Mouse (Mus musculus) intestine, postnatal 0 days (tissue): ENCODE measurements around the gene Serpinf2. TPM values are rescaled to one million over a fixed set of nuclear protein-coding genes. Genes with fewer than 3 reads are reported as not detected.

Experiments used
- ATAC-seq: fragments of 200-750 bp; cut with Nextera tagmentation; 2 replicates; pipeline ENCODE4 v1.8.0; 2017; ENCODE audit warnings: mild to moderate bottlenecking, moderate TSS enrichment, moderate library complexity
- H3K27ac ChIP-seq: fragments of 300-500 bp; sonication (generic); 2 replicates; pipeline ENCODE4 v1.5.1; 2014; ENCODE audit warnings: mild to moderate bottlenecking, low read depth, low read length, moderate library complexity
- H3K27me3 ChIP-seq: fragments of 300-500 bp; sonication (generic); replicated peaks from 2 replicates; pipeline ENCODE4 v1.6.1; 2014; ENCODE audit warnings: low read length, mixed read lengths; ENCODE audit not compliant: control insufficient read depth, insufficient read depth
- H3K36me3 ChIP-seq: fragments of 300-500 bp; sonication (generic); 2 replicates; pipeline ENCODE4 v1.6.1; 2014; ENCODE audit warnings: mild to moderate bottlenecking, moderate library complexity; ENCODE audit not compliant: control insufficient read depth, insufficient read depth
- H3K4me1 ChIP-seq: fragments of 300-500 bp; sonication (generic); replicated peaks from 2 replicates; pipeline ENCODE4 v1.6.1; 2014; ENCODE audit warnings: antibody characterized with exemption, low read length, mixed read lengths; ENCODE audit not compliant: control insufficient read depth, insufficient read depth
- H3K4me2 ChIP-seq: fragments of 300-500 bp; sonication (generic); replicated peaks from 2 replicates; pipeline ENCODE4 v1.6.1; 2014; ENCODE audit warnings: low read depth, mild to moderate bottlenecking, moderate library complexity
- H3K4me3 ChIP-seq: fragments of 300-500 bp; sonication (generic); 2 replicates; pipeline ENCODE4 v1.5.1; 2014; ENCODE audit warnings: low read depth, low read length
- H3K9ac ChIP-seq: fragments of 300-500 bp; sonication (generic); 2 replicates; pipeline ENCODE4 v1.6.1; 2014; ENCODE audit warnings: mild to moderate bottlenecking, low read depth, low read length
- H3K9me3 ChIP-seq: fragments of 300-500 bp; sonication (generic); 2 replicates; pipeline ENCODE4 v1.6.1; 2016; ENCODE audit warnings: mixed run types; ENCODE audit not compliant: control insufficient read depth
- CTCF ChIP-seq: sonication (generic); IDR thresholded peaks from 2 replicates; pipeline ENCODE4 v1.5.1; 2016; ENCODE audit warnings: low read depth, mild to moderate bottlenecking, control low read depth, antibody characterized with exemption, moderate library complexity
- WGBS: fragments of 180-500 bp; shearing (Covaris S2); extraction: QIAGEN DNeasy Blood & Tissue Kit; methylation state at CpG from one replicate; pipeline ENCODE4 v1.1.7; 2014; 5-methylcytosine and 5-hydroxymethylcytosine counted together
- polyA plus RNA-seq: library from polyadenylated mRNA; unstranded; fragments of >200 nt; fragmentation: Nextera tagmentation; extraction: Ambion mirVana; gene quantifications from 2 replicates; pipeline ENCODE4 v1.2.1, GENCODE M21; 2015

Serpinf2 gene
- polyA plus RNA-seq, 1 experiment from 2014 or later: 2.7 TPM

GRCm38 (mm10) chr11:75450304-75450908, 11.0 kb upstream of the Serpinf2 start:
- no peak overlapping the region for H3K9ac ChIP-seq
- no peaks in the 10 kb centered on the region for H3K9me3 ChIP-seq
- H3K4me3 ChIP-seq: no peak overlapping the region
- no peaks in the 10 kb centered on the region for H3K27me3 ChIP-seq
- WGBS: 72% methylated on average over 8 of the region's 8 CpGs
- H3K4me1 ChIP-seq: no peaks in the 10 kb centered on the region
- peaks cover 61% of the 10 kb centered on the region for H3K36me3 ChIP-seq
- no peak overlapping the region for H3K27ac ChIP-seq
- no peak for TF ChIP-seq CTCF
- peak overlapping the region; percentile 40 for H3K4me2 ChIP-seq
- no peak for ATAC-seq

DNA sequence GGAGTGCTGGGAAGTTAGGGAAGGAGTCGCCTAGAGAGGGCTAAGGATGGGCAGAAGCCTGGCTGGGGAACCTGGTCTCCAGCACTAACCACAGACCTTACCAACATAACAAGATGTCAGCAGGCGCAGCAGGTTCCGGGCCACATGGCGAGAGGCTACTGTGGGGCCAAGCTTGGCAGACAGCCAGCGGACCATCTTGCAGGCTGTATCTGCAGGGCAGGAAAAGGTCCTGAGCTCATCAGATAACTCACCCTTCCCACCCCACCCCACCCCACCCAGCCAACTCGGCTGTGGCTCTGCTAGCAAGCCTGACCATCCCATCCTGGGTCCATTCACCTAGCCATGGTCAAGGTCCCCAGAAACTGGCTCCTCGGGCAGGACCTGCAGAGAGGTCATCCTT, 10.3 kb upstream of the Serpinf2 start:
- ATAC-seq: no peak
- no peak overlapping the region for H3K4me3 ChIP-seq
- 54% methylated on average over 7 of the region's 7 CpGs for WGBS
- H3K9ac ChIP-seq: no peak overlapping the region
- H3K4me1 ChIP-seq: no peaks in the 10 kb centered on the region
- H3K36me3 ChIP-seq: peaks cover 68% of the 10 kb centered on the region
- no peaks in the 10 kb centered on the region for H3K27me3 ChIP-seq
- 0 out of 2 replicates have a peak overlapping the region, but pooled peaks have one; percentile 17 for H3K4me2 ChIP-seq
- no peak for TF ChIP-seq CTCF
- no peak overlapping the region for H3K27ac ChIP-seq
- H3K9me3 ChIP-seq: no peaks in the 10 kb centered on the region

DNA sequence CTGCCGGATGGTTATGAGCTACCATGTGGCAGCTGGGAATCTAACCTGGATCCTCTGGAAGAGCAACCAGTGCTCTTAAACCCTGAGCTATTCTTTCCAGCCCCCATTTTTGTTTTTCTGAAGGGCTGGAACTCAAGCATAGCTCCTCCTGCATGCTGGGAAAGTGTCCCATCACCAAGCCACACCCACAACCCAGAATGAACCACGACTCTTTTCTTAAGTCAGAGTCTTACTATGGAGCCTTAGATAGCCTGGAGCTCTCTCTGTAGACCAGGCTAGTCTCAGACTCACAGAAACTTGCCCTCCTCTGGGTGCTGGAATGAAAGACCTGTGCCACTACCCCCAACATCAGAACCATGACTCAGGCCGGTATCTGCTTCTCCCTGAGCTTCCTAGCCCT, 9.2 kb upstream of the Serpinf2 start:
- no peak for TF ChIP-seq CTCF
- Histone ChIP-seq H3K4me1 (no peaks in the 10 kb centered on the region), H3K27me3 (no peaks in the 10 kb centered on the region), H3K9me3 (no peaks in the 10 kb centered on the region), H3K4me3 (no peak overlapping the region), H3K36me3 (peaks cover 80% of the 10 kb centered on the region), H3K4me2 (no peak overlapping the region), H3K9ac (no peak overlapping the region), H3K27ac (no peak overlapping the region; the same call in 1 of the 2 replicates)
- 80% methylated on average over 3 of the region's 3 CpGs for WGBS
- no peak for ATAC-seq

DNA sequence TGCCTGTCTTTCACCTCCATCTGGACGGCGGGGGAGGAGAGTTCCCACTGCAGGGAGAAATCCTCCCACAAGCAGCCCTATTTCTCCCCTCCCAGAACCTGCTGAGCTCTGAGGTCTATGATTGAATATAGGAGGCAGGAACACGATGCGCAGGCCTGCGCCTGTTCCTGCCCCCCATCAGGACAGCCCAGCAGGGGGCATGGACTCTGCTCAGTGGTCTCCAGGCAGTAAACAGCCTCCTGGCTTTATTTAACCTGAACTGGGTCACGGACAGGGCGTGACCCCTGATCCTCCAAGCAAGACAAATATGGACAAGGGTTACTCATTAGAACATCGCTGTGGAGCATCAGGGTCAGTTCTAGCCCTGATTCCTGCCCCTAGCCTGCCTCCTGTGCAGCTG, 4.3 kb upstream of the Serpinf2 start:
- Histone ChIP-seq H3K4me3 (no peak overlapping the region), H3K4me2 (no peak overlapping the region), H3K4me1 (no peaks in the 10 kb centered on the region), H3K27ac (no peak overlapping the region), H3K9ac (no peak overlapping the region), H3K36me3 (peaks cover 69% of the 10 kb centered on the region), H3K9me3 (no peaks in the 10 kb centered on the region), H3K27me3 (no peaks in the 10 kb centered on the region)
- no peak for ATAC-seq
- 69% methylated on average over 8 of the region's 8 CpGs for WGBS
- TF ChIP-seq CTCF: no peak

- H3K27me3 ChIP-seq: no peaks in the 10 kb centered on the region
- H3K4me3 ChIP-seq: no peak overlapping the region
- no peak overlapping the region for H3K9ac ChIP-seq
- peaks cover 48% of the 10 kb centered on the region for H3K36me3 ChIP-seq
- no peaks in the 10 kb centered on the region for H3K4me1 ChIP-seq
- 94% methylated on average over 16 of the region's 16 CpGs for WGBS
- H3K9me3 ChIP-seq: no peaks in the 10 kb centered on the region
- TF ChIP-seq CTCF: no peak
- H3K27ac ChIP-seq: no peak overlapping the region
- no peak overlapping the region for H3K4me2 ChIP-seq
- no peak for ATAC-seq
These were observed 2.2 kb upstream of the Serpinf2 start for GRCm38 (mm10) chr11:75441601-75442000.

DNA sequence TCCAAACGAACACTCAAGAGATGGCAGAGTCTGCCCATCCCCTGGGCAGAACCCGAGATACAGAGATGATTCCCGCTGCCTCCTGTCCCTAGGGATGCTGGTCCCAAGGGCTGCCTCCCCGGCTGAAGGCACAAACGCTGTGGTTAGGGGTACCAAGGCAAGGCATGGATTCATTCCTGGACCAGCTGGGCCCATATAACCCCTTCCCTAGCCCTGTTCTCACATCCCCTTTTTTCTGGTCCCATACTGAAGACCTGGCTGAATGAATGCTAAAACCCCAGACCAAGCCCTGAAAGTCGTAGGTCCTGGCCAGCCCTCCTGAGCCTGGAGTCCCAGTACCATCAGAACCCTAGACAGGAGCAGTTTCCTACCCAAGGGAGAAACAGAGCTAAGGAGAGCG, 1.6 kb upstream of the Serpinf2 start:
- ATAC-seq: no peak
- H3K9ac ChIP-seq: no peak overlapping the region
- no peak overlapping the region for H3K4me2 ChIP-seq
- TF ChIP-seq CTCF: no peak
- H3K4me1 ChIP-seq: no peaks in the 10 kb centered on the region
- no peaks in the 10 kb centered on the region for H3K27me3 ChIP-seq
- peaks cover 46% of the 10 kb centered on the region for H3K36me3 ChIP-seq
- H3K4me3 ChIP-seq: no peak overlapping the region
- no peak overlapping the region for H3K27ac ChIP-seq
- no peaks in the 10 kb centered on the region for H3K9me3 ChIP-seq
- 75% methylated on average over 7 of the region's 7 CpGs for WGBS

GRCm38 (mm10) chr11:75439951-75440350, 560 bp upstream of the Serpinf2 start:
- Histone ChIP-seq H3K27ac (no peak overlapping the region), H3K4me2 (no peak overlapping the region), H3K9me3 (no peaks in the 10 kb centered on the region), H3K27me3 (no peaks in the 10 kb centered on the region), H3K9ac (no peak overlapping the region), H3K4me1 (no peaks in the 10 kb centered on the region), H3K36me3 (peaks cover 35% of the 10 kb centered on the region), H3K4me3 (no peak overlapping the region)
- no peak for ATAC-seq
- no peak for TF ChIP-seq CTCF
- whole genome bisulfite sequencing: 87% methylated on average over 3 of the region's 3 CpGs
